Mouse (Mus musculus): Measurements from ENCODE around the gene Maml1.

DNA sequence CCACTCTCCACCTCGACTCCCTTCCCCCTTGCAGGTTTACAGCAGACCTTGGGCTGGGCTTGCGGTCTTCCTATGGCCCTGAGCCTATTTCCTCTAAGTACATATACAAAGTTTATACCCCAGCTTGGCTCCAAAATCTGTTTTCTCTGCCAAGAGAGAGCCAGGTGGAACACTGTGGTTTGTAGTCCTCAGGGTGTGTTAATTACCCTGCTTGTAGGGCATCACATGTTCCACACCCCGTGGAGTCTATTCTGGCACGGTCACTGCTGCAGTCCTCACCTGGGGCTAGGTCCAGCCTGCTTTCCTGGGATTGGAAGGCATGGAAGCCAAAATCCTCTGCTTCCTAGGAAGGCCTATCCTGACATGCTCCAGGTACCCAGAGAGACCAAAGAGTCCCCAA lies 64.4 kb downstream of the Maml1 start:
- no peak for TF ChIP-seq CTCF (IDR thresholded peaks at IDR 0.05; ENCODE audit: borderline replicate concordance, control insufficient read depth, extremely low read depth, insufficient read depth, low read length, poor library complexity)
- TF ChIP-seq POLR2A (IDR thresholded peaks at IDR 0.05; ENCODE audit: control insufficient read depth, extremely low read depth, insufficient read depth, low read length, poor library complexity), result no peak

All from thymus, adult 2 months (tissue).